Mouse (Mus musculus) neural tube, embryonic 15.5 days (tissue): ENCODE results near the gene Erich6b. TPM values are rescaled to one million over a fixed set of nuclear protein-coding genes. Genes with fewer than 3 reads are reported as not detected.

Source experiments
- ATAC-seq: fragments of 200-750 bp; cut with Nextera tagmentation; 2 replicates; pipeline ENCODE4 v1.8.0; 2017; ENCODE audit warnings: mild to moderate bottlenecking, moderate TSS enrichment, moderate library complexity; ENCODE audit not compliant: low FRiP score
- H3K27ac ChIP-seq: fragments of 300-500 bp; sonication (generic); replicated peaks from 2 replicates; pipeline ENCODE4 v1.5.1; 2015; ENCODE audit warnings: mild to moderate bottlenecking, inconsistent platforms
- H3K27me3 ChIP-seq: fragments of 300-500 bp; sonication (generic); replicated peaks from 2 replicates; pipeline ENCODE4 v1.6.1; 2015; ENCODE audit warnings: inconsistent platforms
- H3K36me3 ChIP-seq: fragments of 300-500 bp; sonication (generic); 2 replicates; pipeline ENCODE4 v1.6.1; 2015; ENCODE audit warnings: inconsistent platforms
- H3K4me1 ChIP-seq: fragments of 300-500 bp; sonication (generic); 2 replicates; pipeline ENCODE4 v1.6.1; 2015; ENCODE audit warnings: inconsistent platforms
- H3K4me2 ChIP-seq: fragments of 300-500 bp; sonication (generic); 2 replicates; pipeline ENCODE4 v1.6.1; 2015; ENCODE audit warnings: inconsistent platforms, mild to moderate bottlenecking, moderate library complexity
- H3K4me3 ChIP-seq: fragments of 300-500 bp; sonication (generic); replicated peaks from 2 replicates; pipeline ENCODE4 v1.5.1; 2015; ENCODE audit warnings: mild to moderate bottlenecking, inconsistent platforms
- H3K9ac ChIP-seq: fragments of 300-500 bp; sonication (generic); replicated peaks from 2 replicates; pipeline ENCODE4 v1.6.1; 2015; ENCODE audit warnings: mild to moderate bottlenecking, inconsistent platforms
- H3K9me3 ChIP-seq: fragments of 300-500 bp; sonication (generic); replicated peaks from 2 replicates; pipeline ENCODE4 v1.6.1; 2016; ENCODE audit warnings: inconsistent platforms
- WGBS: fragments of 180-500 bp; shearing (Covaris S2); methylation state at CpG from one replicate; pipeline ENCODE4 v1.1.7; 2015; ENCODE audit warnings: mixed read lengths; 5-methylcytosine and 5-hydroxymethylcytosine counted together
- polyA plus RNA-seq: library from polyadenylated mRNA; unstranded; fragments of >200 nt; fragmentation: Nextera tagmentation; extraction: Ambion mirVana; gene quantifications from 2 replicates; pipeline ENCODE4 v1.2.1, GENCODE M21; 2015

Erich6b gene
- polyA plus RNA-seq, 1 experiment from 2014 or later, result not detected

DNA sequence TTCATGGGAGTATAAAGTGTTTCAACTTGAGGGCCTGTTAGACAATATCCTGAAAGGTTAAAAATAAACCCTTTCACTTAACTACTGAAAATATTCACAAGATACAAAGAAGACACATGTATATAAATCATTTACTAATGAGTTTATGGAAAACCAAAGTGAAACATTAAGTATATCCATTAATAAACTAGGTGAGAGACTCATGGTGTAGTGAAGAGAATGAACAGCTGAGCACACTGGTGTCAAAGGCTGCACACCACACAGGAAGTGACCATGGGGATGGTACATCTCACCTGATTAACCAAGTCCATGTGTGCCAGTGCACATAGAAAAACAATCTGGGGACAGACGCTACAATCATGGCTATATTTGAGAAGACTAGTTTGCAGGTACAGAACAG, 66.9 kb downstream of the Erich6b start:
- Histone ChIP-seq H3K4me3 (no peak overlapping the region), H3K27me3 (no peaks in the 10 kb centered on the region), H3K9ac (no peak overlapping the region), H3K4me1 (peaks cover 5% of the 10 kb centered on the region; the same call in 1 of the 2 replicates), H3K27ac (no peak overlapping the region), H3K4me2 (no peak overlapping the region), H3K36me3 (peaks cover 48% of the 10 kb centered on the region), H3K9me3 (no peaks in the 10 kb centered on the region)
- 93% methylated on average over 1 of the region's 1 CpGs for WGBS
- no peak for ATAC-seq

DNA sequence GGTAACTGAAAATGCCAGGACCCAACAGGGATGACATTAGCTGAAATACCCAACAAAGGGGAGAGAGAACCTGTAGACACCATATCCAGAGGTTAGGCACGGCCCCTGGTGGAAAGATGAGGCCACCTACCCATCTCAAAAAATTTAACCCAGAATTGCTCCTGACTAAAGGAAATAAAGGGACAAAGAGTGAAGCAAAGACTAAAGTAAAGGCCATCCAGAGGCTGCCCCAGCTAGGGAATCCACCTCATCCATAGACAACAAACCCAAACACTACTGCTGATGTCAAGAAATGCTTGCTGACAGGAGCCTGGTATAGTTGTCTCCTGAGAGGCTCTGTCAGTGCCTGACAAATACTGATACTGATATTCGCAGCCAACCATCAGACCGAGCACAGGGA, 69.7 kb downstream of the Erich6b start:
- no peak for ATAC-seq
- WGBS, result 89% methylated on average over 3 of the region's 3 CpGs
- Histone ChIP-seq H3K4me2 (no peak overlapping the region), H3K27me3 (no peaks in the 10 kb centered on the region), H3K36me3 (peaks cover 59% of the 10 kb centered on the region), H3K27ac (no peak overlapping the region), H3K9ac (no peak overlapping the region), H3K9me3 (no peaks in the 10 kb centered on the region), H3K4me1 (peaks cover 5% of the 10 kb centered on the region; the same call in 1 of the 2 replicates), H3K4me3 (no peak overlapping the region)

DNA sequence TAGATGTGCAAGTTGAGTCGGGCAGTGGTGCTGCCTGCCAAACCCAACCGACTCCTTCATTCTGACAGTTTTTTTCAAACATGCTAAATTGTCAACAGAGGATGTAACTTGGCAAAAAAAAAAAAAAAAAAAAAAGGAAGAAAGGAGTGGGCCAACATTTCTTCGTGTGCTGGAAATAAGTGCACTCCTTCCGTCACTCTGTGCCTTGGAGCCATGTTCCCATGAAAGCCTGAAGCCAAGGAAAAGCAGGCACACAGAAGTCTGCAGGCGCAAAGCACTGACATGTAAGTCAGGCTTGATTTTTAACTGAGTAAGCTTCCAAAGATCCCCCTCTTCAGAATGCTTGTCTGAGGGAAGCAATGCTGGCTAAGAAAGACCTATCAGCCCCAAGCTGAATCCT, 70.6 kb downstream of the Erich6b start:
- H3K9me3 ChIP-seq, result no peaks in the 10 kb centered on the region
- no peak overlapping the region for H3K4me2 ChIP-seq
- peaks cover 64% of the 10 kb centered on the region for H3K36me3 ChIP-seq
- no peak overlapping the region for H3K4me3 ChIP-seq
- peaks cover 2% of the 10 kb centered on the region; the same call in 1 of the 2 replicates for H3K4me1 ChIP-seq
- no peak overlapping the region for H3K27ac ChIP-seq
- H3K27me3 ChIP-seq, result no peaks in the 10 kb centered on the region
- 88% methylated on average over 5 of the region's 5 CpGs for WGBS
- H3K9ac ChIP-seq, result no peak overlapping the region
- no peak for ATAC-seq

DNA sequence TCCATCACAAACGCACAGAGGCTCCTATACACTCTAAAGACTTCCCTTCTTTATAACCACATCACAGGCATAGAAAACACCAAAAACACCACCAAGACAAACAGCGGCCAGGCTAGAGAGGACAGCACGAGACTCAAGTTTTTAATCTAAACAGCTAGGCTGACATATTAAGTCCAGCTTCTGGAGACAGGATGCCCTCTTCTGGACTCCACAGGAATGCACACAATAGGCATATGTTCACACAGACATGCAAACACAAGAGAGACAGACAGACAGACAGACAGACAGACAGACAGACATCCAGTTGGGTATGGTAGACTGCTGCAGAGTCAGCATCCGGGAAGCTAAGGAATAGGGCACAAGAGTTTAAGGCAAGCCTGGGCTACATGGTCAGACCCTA, 71.6 kb downstream of the Erich6b start:
- 71% methylated on average over 4 of the region's 4 CpGs for WGBS
- H3K9me3 ChIP-seq, result no peaks in the 10 kb centered on the region
- H3K36me3 ChIP-seq, result peaks cover 72% of the 10 kb centered on the region
- no peak overlapping the region for H3K9ac ChIP-seq
- no peaks in the 10 kb centered on the region for H3K4me1 ChIP-seq
- H3K4me3 ChIP-seq, result no peak overlapping the region
- ATAC-seq, result no peak
- no peak overlapping the region for H3K4me2 ChIP-seq
- no peak overlapping the region for H3K27ac ChIP-seq
- no peaks in the 10 kb centered on the region for H3K27me3 ChIP-seq

DNA sequence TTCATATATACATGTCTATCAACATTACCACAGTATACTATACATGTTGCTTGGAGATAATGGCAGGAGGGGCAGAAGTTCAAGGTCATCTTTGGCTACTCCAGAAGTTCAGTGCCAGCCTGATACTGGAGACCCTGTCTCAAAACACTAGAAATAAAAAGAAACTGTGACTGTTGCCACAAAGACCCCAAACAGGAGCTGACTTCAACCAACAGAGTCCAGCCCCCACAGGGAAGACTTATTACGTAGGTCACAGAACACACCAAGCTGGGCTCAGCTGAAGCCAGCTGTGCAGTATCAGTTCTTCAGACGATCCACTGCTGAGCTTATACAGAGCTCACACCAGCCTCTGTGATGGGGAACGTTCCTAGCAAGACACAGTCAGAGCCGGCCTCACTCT, 74.4 kb downstream of the Erich6b start:
- no peak overlapping the region for H3K27ac ChIP-seq
- no peaks in the 10 kb centered on the region for H3K9me3 ChIP-seq
- WGBS, result 89% methylated on average over 4 of the region's 4 CpGs
- ATAC-seq, result no peak
- H3K27me3 ChIP-seq, result no peaks in the 10 kb centered on the region
- no peak overlapping the region for H3K4me3 ChIP-seq
- no peak overlapping the region for H3K9ac ChIP-seq
- H3K4me2 ChIP-seq, result no peak overlapping the region
- peaks cover 73% of the 10 kb centered on the region for H3K36me3 ChIP-seq
- no peaks in the 10 kb centered on the region for H3K4me1 ChIP-seq

Other genes with a start within 250 kb of the Erich6b start
- 5.1 and 6.0 TPM in 2 replicates for gene Siah3, start 186.3 kb upstream of the Erich6b start, polyA plus RNA-seq
- not detected in 2 replicates for gene Spert, start 49.1 kb upstream of the Erich6b start, polyA plus RNA-seq
- 17.2 and 18.0 TPM in 2 replicates for gene Cog3, start 112.3 kb downstream of the Erich6b start, polyA plus RNA-seq
- 7.0 and 8.1 TPM in 2 replicates for gene Slc25a30, start 144.8 kb downstream of the Erich6b start, polyA plus RNA-seq
- gene Tpt1, start 202.8 kb downstream of the Erich6b start, polyA plus RNA-seq, result 719 and 774 TPM in 2 replicates